Mouse (Mus musculus) small intestine, adult 2 months (tissue): ENCODE data around the gene 3110009E18Rik. TPM values are rescaled to one million over a fixed set of nuclear protein-coding genes. Genes with fewer than 3 reads are reported as not detected.

Experiments
- H3K27ac ChIP-seq: fragments of 200-500 bp; 2 replicates; pipeline ENCODE4 v1.5.1; 2012; ENCODE audit warnings: low read depth, low read length, control low read depth, inconsistent platforms; ENCODE audit not compliant: insufficient read depth
- H3K27me3 ChIP-seq: fragments of 200-500 bp; 2 replicates; pipeline ENCODE4 v1.6.1; 2012; ENCODE audit warnings: mild to moderate bottlenecking, moderate library complexity, low read length, inconsistent platforms; ENCODE audit not compliant: control insufficient read depth, insufficient read depth
- H3K36me3 ChIP-seq: fragments of 200-500 bp; 2 replicates; pipeline ENCODE4 v1.6.1; 2012; ENCODE audit warnings: mild to moderate bottlenecking, low read length, control low read depth, inconsistent platforms; ENCODE audit not compliant: control insufficient read depth, insufficient read depth
- H3K4me1 ChIP-seq: fragments of 200-500 bp; 2 replicates; pipeline ENCODE4 v1.6.1; 2012; ENCODE audit warnings: low read length, inconsistent platforms, mixed read lengths; ENCODE audit not compliant: control insufficient read depth, insufficient read depth, insufficient read length
- H3K4me3 ChIP-seq: fragments of 200-500 bp; 2 replicates; pipeline ENCODE4 v1.5.1; 2012; ENCODE audit warnings: low read depth, mild to moderate bottlenecking, control low read depth, inconsistent platforms, low read length, moderate library complexity
- CTCF ChIP-seq: fragments of 200-500 bp; IDR thresholded peaks from 2 replicates; pipeline ENCODE4 v1.5.1; 2012; ENCODE audit warnings: low read depth, mild to moderate bottlenecking, control low read depth, inconsistent platforms, low read length, moderate library complexity, mixed read lengths; ENCODE audit not compliant: insufficient replicate concordance, insufficient read length; ENCODE audit errors: extremely low read depth
- POLR2A ChIP-seq: fragments of 200-500 bp; IDR thresholded peaks from 2 replicates; pipeline ENCODE4 v1.6.1; 2012; ENCODE audit warnings: low read depth, mild to moderate bottlenecking, control low read depth, inconsistent platforms, low read length, moderate library complexity
- WGBS: fragments of 180-500 bp; shearing (Covaris S2); methylation state at CpG from one replicate; pipeline ENCODE4 v1.1.7; 2018; 5-methylcytosine and 5-hydroxymethylcytosine counted together
- polyA plus RNA-seq: library from polyadenylated mRNA; depleted of rRNA; stranded (reverse); fragments of >200 nt; gene quantifications from 2 replicates; pipeline ENCODE4 v1.2.3, GENCODE M21; 2012

Gene 3110009E18Rik
- polyA plus RNA-seq, 1 experiment = not detected

DNA sequence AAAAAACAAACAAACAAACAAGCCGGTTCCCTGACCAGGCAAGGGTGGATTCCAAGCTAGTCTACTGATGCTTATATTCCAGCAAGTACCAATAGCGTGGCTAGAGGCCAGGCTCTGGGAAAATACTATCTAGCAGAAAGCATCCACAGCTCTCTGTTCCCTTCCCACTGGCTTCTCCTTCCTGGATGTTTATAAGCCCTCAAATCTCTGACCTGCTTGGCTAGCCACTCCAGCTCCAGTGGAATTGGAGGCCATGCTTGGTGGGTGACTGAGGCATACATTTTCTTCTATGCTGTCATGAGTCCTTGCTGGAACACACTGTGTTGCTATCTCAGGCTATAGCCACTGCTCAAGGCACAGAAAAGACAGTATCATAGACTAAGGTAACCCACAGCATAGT, 2.1 kb upstream of the 3110009E18Rik start:
- no peaks in the 10 kb centered on the region for H3K27me3 ChIP-seq
- 69% methylated on average over 2 of the region's 2 CpGs for WGBS
- TF ChIP-seq POLR2A (no peak), CTCF (no peak)
- no peak overlapping the region; the same call in 1 of the 2 replicates for H3K4me3 ChIP-seq
- peaks cover 29% of the 10 kb centered on the region for H3K4me1 ChIP-seq
- no peak overlapping the region for H3K27ac ChIP-seq
- H3K36me3 ChIP-seq = peaks cover 44% of the 10 kb centered on the region

DNA sequence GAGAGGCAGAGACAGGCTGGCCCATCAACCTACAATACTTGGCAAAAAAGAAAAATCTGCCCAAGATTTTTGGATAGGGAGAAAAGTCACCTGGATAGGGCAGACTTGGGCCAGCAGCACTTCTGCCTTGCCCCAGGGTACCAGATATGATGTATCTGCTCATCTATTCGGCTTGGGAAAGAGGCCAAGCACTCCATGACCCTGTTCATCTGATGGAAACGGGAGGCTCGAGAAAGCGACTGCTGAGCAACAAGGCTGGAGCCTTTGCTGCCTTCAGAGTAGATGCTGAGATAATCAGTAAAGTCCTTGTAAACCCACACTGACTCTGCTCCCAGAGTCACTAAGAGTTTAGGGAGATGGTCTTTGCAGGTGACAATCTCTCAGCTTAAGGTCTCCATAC, 1.6 kb upstream of the 3110009E18Rik start:
- peak overlapping the region; percentile 98 for H3K27ac ChIP-seq
- no peak for TF ChIP-seq CTCF
- no peak for TF ChIP-seq POLR2A
- WGBS = 31% methylated on average over 4 of the region's 4 CpGs
- peaks cover 31% of the 10 kb centered on the region for H3K4me1 ChIP-seq
- peaks cover 40% of the 10 kb centered on the region for H3K36me3 ChIP-seq
- no peaks in the 10 kb centered on the region for H3K27me3 ChIP-seq
- peak overlapping the region; percentile 77 for H3K4me3 ChIP-seq

DNA sequence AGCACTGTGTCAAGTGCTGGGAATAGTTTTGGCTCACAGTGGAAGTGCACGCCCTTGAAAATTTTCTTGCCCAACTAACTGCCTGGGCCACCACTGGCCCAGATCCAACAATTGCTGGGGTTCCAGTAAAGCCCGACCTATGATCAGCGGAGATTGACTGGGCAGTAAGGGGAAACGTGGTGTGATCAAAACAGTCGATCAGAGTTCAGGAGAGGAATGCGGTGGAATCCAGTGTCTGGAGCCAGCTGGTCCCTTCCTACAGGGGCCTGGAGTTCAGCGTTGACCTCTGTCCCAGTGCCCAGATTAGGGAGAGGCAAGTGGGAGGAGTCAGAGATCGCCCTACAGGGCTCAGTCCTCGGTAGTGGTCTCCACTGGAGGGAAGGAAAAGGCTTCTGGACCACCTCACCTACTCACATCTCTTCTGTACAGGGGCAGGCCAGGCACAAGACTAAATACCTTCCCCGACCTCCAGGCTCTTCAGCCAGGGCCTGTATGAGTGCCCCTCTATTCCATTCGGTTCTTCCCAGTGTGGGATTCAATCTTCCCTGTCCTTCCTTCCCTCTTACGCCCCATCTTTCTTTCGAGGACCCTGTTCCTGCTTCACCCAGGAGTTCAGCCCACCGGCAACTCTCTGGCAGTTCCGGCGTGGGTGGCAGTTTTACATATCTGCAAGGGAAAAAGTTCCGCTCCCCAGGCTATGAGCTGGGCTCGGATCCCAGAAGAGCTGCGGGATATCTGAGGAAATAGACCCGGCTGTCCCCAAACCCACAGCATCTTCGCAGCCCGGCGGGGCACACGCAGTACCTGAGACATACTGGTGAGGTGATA, 632 bp upstream of the 3110009E18Rik start:
- Histone ChIP-seq H3K27me3 (no peaks in the 10 kb centered on the region), H3K36me3 (peaks cover 30% of the 10 kb centered on the region), H3K4me3 (peak overlapping the region; percentile 77), H3K27ac (peak overlapping the region; percentile 98), H3K4me1 (peaks cover 31% of the 10 kb centered on the region)
- 1% methylated on average over 24 of the region's 24 CpGs for WGBS
- no peak for TF ChIP-seq POLR2A
- TF ChIP-seq CTCF = 0 out of 2 replicates have a peak, but pooled peaks have one; percentile 3

DNA sequence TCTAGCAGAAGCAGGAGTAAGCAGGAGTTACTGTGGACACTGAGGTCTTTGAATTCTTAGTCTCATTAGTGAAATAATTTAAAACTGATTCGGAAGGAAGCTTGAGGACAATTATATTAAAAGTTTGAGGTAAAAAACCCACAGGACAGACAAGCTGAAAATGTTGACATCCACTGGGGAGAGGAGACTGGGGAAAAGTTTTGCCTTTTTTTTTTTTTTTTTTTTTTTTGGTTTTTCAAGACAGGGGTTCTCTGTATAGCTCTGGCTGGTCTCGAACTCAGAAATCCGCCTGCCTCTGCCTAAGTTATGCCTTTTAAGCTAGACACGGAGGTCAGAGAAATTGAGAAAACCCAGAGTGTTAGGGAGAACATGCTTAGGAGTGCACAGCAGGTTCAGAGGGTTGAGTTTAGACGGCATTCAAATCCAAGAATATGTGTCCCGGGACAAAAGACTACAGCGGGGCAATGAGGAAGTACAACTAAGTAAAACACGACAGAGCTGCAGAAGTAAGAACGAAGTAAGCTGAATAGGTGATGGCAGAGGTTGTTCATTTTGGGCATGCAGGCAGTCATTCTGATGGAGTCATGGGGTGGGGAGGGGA, 1.0 kb downstream of the 3110009E18Rik start:
- Histone ChIP-seq H3K4me1 (peaks cover 38% of the 10 kb centered on the region), H3K36me3 (peaks cover 20% of the 10 kb centered on the region), H3K27me3 (no peaks in the 10 kb centered on the region), H3K4me3 (peak overlapping the region; percentile 64; the same call in 1 of the 2 replicates), H3K27ac (peak overlapping the region; percentile 91)
- WGBS = 31% methylated on average over 9 of the region's 9 CpGs
- no peak for TF ChIP-seq CTCF
- TF ChIP-seq POLR2A = no peak

DNA sequence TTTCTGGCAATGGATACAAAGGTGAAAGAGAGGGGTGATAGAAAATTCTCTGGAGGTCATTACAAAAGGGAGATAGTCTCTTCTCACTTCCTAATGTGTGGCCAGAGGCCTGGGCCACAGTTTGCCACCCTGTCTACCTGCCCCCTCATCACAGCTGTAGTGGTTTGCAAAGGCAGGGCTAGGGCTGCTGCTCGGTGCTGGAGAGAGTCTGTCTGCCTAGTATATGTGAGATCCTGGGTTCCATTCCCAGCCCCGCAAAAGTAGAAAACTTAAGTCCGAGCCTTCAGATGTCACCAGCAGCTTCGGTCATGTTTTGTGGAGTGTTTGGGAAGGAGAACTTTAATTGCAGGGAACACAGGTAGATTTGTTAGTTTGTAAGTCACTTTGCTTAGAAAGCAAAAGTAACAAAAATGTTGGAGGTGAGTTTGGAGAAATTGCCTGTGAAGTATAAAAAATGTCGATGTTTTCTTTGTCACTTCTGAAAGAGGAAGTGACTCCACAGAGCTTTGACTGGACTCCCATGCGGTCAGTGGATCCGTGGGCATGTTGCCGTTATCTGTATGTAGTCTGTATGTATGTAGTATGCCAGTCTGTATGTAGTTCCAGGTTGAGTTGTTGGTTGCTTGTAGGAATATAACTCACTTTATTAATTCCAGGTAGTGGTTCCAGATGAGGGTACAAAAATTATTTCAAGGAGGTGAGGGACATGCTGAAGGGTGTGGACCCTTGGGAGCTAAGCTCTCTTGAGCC, 1.8 kb downstream of the 3110009E18Rik start:
- peak overlapping the region; percentile 91 for H3K27ac ChIP-seq
- 0 out of 2 replicates have a peak overlapping the region, but pooled peaks have one; percentile 5 for H3K4me3 ChIP-seq
- H3K4me1 ChIP-seq = peaks cover 38% of the 10 kb centered on the region; the same call in 1 of the 2 replicates
- 58% methylated on average over 8 of the region's 8 CpGs for WGBS
- H3K27me3 ChIP-seq = no peaks in the 10 kb centered on the region
- no peak for TF ChIP-seq CTCF
- TF ChIP-seq POLR2A = no peak
- peaks cover 15% of the 10 kb centered on the region; the same call in 1 of the 2 replicates for H3K36me3 ChIP-seq

DNA sequence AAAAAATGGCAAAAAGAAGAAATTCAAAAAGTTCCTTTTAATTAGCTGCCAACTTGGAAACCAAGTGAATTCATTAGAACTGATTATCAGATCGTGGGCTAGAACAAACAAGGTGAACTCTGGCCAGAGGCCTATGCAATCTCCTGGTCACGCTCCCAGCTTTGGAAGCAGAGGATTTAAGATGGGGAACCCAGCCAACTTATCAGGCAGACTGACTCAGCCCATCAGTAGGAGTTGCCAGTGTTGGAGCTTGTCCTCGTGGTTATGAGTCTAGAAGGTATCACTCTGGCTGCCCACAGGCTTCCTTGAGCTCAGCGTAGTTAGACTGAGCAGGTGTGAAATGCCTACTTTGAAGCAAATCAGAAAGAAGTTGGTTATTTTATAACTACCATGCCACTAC, 3.9 kb downstream of the 3110009E18Rik start:
- WGBS = 24% methylated on average over 4 of the region's 4 CpGs
- no peak overlapping the region for H3K4me3 ChIP-seq
- H3K4me1 ChIP-seq = peaks cover 35% of the 10 kb centered on the region; the same call in 1 of the 2 replicates
- H3K27me3 ChIP-seq = no peaks in the 10 kb centered on the region
- peak overlapping the region; percentile 82 for H3K27ac ChIP-seq
- no peak for TF ChIP-seq CTCF
- TF ChIP-seq POLR2A = no peak
- H3K36me3 ChIP-seq = no peaks in the 10 kb centered on the region

DNA sequence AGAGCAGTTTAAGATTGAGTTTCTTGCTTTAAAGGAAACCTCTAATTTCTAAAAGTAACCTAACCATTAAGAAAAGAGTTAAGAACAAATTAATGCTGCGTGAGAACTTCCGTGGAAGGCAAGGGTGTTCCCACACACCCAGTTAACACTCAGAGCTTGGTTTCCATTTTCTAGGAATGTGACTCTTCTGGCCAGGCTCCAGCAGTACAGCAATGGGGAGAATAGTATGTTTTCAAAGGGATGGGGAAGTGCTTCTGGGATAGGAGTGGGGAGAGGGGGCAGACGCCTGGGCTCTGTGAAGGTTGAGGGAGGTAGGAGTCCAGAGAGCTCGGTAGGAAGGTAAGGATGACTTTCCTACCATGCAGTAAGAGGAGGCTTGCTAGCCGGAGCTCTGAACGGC, 4.5 kb downstream of the 3110009E18Rik start:
- H3K27ac ChIP-seq = peak overlapping the region; percentile 82
- peaks cover 32% of the 10 kb centered on the region; the same call in 1 of the 2 replicates for H3K4me1 ChIP-seq
- H3K36me3 ChIP-seq = no peaks in the 10 kb centered on the region
- H3K4me3 ChIP-seq = no peak overlapping the region
- WGBS = 47% methylated on average over 6 of the region's 6 CpGs
- TF ChIP-seq CTCF (no peak), POLR2A (no peak)
- no peaks in the 10 kb centered on the region for H3K27me3 ChIP-seq
